Mouse (Mus musculus): ENCODE data around the gene Gm28230.

Gm28230 gene

GRCm38 (mm10) chr2:74726551-74726950 lies at the start of gene Gm28230:
Gene Gm28230, plus strand, starts transcription at chr2:74726728.
- DNase-seq (ENCODE audit: low spot score) = no peak

GRCm38 (mm10) chr2:74677106-74677505 lies 49.4 kb upstream of the Gm28230 start:
- DNase-seq (ENCODE audit: low spot score) = no peak

GRCm38 (mm10) chr2:74678891-74679595 lies 47.5 kb upstream of the Gm28230 start, which contains the start of gene Hoxd11:
Gene Hoxd11, plus strand, starts transcription at chr2:74679557.
- DNase-seq (ENCODE audit: low spot score) = no peak

- DNase-seq (ENCODE audit: low spot score) = no peak
Observed at GRCm38 (mm10) chr2:74679596-74679971, 46.9 kb upstream of the Gm28230 start.

GRCm38 (mm10) chr2:74679980-74680379 lies 46.5 kb upstream of the Gm28230 start:
- no peak for DNase-seq (ENCODE audit: low spot score)

- no peak for DNase-seq (ENCODE audit: low spot score)
Observed at GRCm38 (mm10) chr2:74680561-74681398, 45.7 kb upstream of the Gm28230 start.

GRCm38 (mm10) chr2:74681594-74682531 lies 44.7 kb upstream of the Gm28230 start:
- no peak for DNase-seq (ENCODE audit: low spot score)

- DNase-seq (ENCODE audit: low spot score) = no peak
Observed at GRCm38 (mm10) chr2:74682796-74683195, 43.7 kb upstream of the Gm28230 start.

GRCm38 (mm10) chr2:74683471-74683951 lies 43.0 kb upstream of the Gm28230 start:
- DNase-seq (ENCODE audit: low spot score) = no peak

GRCm38 (mm10) chr2:74684106-74684505 lies 42.4 kb upstream of the Gm28230 start:
- DNase-seq (ENCODE audit: low spot score) = no peak

- no peak for DNase-seq (ENCODE audit: low spot score)
Observed at GRCm38 (mm10) chr2:74685059-74685603, 41.4 kb upstream of the Gm28230 start.

GRCm38 (mm10) chr2:74686301-74686987 lies 40.1 kb upstream of the Gm28230 start:
- no peak for DNase-seq (ENCODE audit: low spot score)

GRCm38 (mm10) chr2:74686988-74687697 lies 39.4 kb upstream of the Gm28230 start:
- no peak for DNase-seq (ENCODE audit: low spot score)

- DNase-seq (ENCODE audit: low spot score) = no peak
Observed at GRCm38 (mm10) chr2:74687698-74688555, 38.6 kb upstream of the Gm28230 start.

GRCm38 (mm10) chr2:74688795-74689573 lies 37.5 kb upstream of the Gm28230 start:
- no peak for DNase-seq (ENCODE audit: low spot score)

- DNase-seq (ENCODE audit: low spot score) = no peak
Observed at GRCm38 (mm10) chr2:74689574-74690337, 36.8 kb upstream of the Gm28230 start.

- DNase-seq (ENCODE audit: low spot score) = no peak
Observed at GRCm38 (mm10) chr2:74690338-74690716, 36.2 kb upstream of the Gm28230 start.
